Mouse (Mus musculus) bone marrow, adult 2 months (tissue): ENCODE data around the gene Gpc6.

Experiments used
- CTCF ChIP-seq: fragments of 200-500 bp; IDR thresholded peaks from 2 replicates; pipeline ENCODE4 v1.5.1; 2011; ENCODE audit warnings: low read length, control low read depth; ENCODE audit not compliant: control insufficient read depth, insufficient read depth
- POLR2A ChIP-seq: fragments of 200-500 bp; IDR thresholded peaks from 2 replicates; pipeline ENCODE4 v1.6.1; 2011; ENCODE audit warnings: low read depth, mild to moderate bottlenecking, control low read depth, low read length, borderline replicate concordance; ENCODE audit not compliant: control insufficient read depth

DNA sequence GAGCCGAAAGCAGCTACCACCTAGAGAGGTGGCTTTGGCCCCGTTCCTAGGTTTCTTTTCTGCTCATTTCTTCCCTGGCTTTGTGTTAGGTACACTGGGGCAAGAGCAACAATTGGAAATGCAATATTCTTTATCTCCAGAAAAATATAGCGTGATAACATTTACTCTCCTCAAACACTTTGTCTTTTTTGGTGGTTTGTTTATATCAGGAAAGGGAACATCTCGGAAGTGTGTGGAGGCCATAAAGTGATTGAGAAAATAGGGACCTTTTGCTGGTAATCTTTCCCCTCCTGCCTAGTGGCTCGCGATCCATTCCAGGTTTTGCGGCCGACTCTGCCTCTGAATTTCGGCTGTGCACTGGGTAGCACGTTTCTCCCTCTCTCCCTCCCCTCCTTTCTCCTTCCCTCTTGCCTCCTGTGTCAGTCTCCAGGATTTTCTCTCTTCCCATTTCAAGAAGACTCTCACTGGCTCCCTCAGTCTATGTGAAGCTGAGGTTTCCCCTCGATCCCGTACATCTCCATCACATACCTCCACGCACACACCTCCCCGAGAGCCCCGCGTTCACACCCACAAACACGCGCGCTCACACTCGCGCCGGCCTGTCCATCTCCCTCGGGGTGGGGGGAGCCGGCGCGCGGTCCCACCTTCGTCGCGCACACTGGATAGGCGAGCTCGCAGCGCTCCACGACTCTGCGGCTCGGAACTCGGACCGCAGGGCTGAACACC, at the start of gene Gpc6:
- TF ChIP-seq CTCF (no peak), POLR2A (no peak)
